Mouse (Mus musculus) bone marrow, adult 2 months (tissue): Measurements from ENCODE around the gene Polr2f.

Experiments used
- CTCF ChIP-seq: fragments of 200-500 bp; IDR thresholded peaks from 2 replicates; pipeline ENCODE4 v1.5.1; 2011; ENCODE audit warnings: low read length, control low read depth; ENCODE audit not compliant: control insufficient read depth, insufficient read depth
- POLR2A ChIP-seq: fragments of 200-500 bp; IDR thresholded peaks from 2 replicates; pipeline ENCODE4 v1.6.1; 2011; ENCODE audit warnings: low read depth, mild to moderate bottlenecking, control low read depth, low read length, borderline replicate concordance; ENCODE audit not compliant: control insufficient read depth

- TF ChIP-seq CTCF, result no peak
- TF ChIP-seq POLR2A, result no peak
Measured at GRCm38 (mm10) chr15:79151881-79152280, 11.1 kb downstream of the Polr2f start.
